Mouse (Mus musculus): ENCODE data around the gene Helq. TPM values are rescaled to one million over a fixed set of nuclear protein-coding genes. Genes with fewer than 3 reads are reported as not detected.

Gene Helq
- polyA plus RNA-seq, 1 experiment from 2014 or later = 9.6 TPM

DNA sequence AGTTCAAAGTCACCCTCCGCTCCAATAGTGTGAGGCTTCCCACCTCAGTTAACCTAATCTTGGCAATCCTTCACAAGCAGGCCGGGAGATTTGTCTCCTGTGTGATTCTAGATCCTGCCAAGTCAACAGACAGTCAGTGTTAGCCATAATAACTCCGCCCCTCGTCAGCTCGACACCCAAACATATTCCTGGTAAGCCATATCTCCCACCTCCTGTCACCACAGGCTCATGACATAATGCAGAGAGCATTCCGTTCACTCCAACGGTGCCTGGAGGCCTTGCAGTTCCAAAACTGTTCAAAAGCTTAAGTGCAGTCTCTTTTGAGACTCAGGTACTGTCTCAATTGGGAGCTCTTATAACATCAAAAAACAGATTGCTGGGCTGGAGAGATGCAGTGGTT, 39.5 kb upstream of the Helq start:
- no peak overlapping the region for H3K27ac ChIP-seq
- H3K4me3 ChIP-seq (replicated peaks; ENCODE audit: low read depth, low read length) = no peak overlapping the region
- no peaks in the 10 kb centered on the region for H3K27me3 ChIP-seq (ENCODE audit: insufficient read depth, low read length)
- WGBS = 73% methylated on average over 7 of the region's 7 CpGs
- H3K4me2 ChIP-seq (ENCODE audit: low read length) = no peak overlapping the region
- no peak for TF ChIP-seq CTCF (IDR thresholded peaks at IDR 0.05; ENCODE audit: low read depth)
- no peak overlapping the region for H3K9ac ChIP-seq (ENCODE audit: low read depth, low read length)
- DNase-seq (ENCODE audit: low spot score) (no peak), ATAC-seq (replicated peaks; ENCODE audit: low FRiP score, low read depth) (no peak)
- no peaks in the 10 kb centered on the region for H3K36me3 ChIP-seq (ENCODE audit: insufficient read depth, low read length)
- H3K4me1 ChIP-seq (replicated peaks; ENCODE audit: insufficient read depth, low read length) = no peaks in the 10 kb centered on the region
- no peaks in the 10 kb centered on the region for H3K9me3 ChIP-seq (replicated peaks; ENCODE audit: low read length)

DNA sequence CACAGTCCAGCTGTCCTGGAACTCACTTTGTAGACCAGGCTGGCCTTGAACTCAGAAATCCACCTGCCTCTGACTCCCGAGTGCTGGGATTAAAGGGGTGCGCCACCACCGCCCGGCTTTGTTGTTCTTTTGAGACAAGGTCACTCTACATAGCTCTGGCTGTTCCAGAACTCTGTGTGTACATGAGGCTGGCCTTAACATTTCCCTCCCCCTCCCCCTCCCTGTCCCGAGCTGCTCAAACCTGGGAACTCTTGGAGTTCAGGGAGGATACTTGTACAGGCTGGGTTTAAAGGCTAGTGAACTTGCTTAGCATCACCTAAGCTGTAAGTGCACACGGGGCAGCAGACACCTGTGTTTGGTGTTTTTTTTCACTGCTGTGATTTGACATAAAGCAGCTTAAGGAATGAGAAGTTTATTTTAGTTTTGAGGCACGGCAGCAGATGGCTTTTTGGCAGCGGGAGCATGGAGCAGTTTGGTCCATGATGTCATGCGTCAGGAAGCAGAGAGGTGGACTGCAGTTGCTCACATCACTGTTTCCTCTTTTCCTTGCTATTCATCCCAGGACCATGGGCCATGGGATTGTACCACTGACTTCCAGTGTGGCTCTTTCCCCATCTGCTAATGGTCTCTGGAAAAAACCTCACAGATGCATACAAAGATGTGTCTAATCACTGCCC, 37.6 kb upstream of the Helq start:
- Histone ChIP-seq H3K4me2 (ENCODE audit: low read length) (no peak overlapping the region), H3K9me3 (replicated peaks; ENCODE audit: low read length) (no peaks in the 10 kb centered on the region), H3K9ac (ENCODE audit: low read depth, low read length) (no peak overlapping the region), H3K27ac (no peak overlapping the region), H3K36me3 (ENCODE audit: insufficient read depth, low read length) (no peaks in the 10 kb centered on the region), H3K27me3 (ENCODE audit: insufficient read depth, low read length) (no peaks in the 10 kb centered on the region), H3K4me1 (replicated peaks; ENCODE audit: insufficient read depth, low read length) (no peaks in the 10 kb centered on the region), H3K4me3 (replicated peaks; ENCODE audit: low read depth, low read length) (no peak overlapping the region)
- TF ChIP-seq CTCF (IDR thresholded peaks at IDR 0.05; ENCODE audit: low read depth) = no peak
- ATAC-seq (replicated peaks; ENCODE audit: low FRiP score, low read depth) = no peak
- 58% methylated on average over 9 of the region's 9 CpGs for WGBS
- no peak for DNase-seq (ENCODE audit: low spot score)

DNA sequence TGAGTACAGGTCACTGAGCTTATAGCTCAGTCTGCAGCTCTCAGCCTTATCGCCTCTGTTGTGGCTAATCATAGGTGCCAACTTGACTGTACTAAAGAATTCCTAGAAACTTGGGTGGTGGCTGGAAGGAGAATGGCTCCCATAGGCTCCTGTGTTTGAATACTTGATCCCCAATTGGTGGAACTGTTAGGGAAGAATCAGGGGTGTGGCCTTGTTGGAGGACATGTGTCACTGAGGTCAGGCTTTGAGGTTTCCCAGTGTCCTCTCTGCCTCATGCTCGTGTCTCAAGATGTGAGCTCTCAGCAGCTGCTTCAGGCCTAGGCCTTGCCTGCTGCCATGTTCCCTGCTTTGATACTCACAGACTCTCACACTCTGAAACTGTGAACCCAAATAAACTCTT, 35.4 kb upstream of the Helq start:
- Histone ChIP-seq H3K27me3 (ENCODE audit: insufficient read depth, low read length) (no peaks in the 10 kb centered on the region), H3K36me3 (ENCODE audit: insufficient read depth, low read length) (no peaks in the 10 kb centered on the region), H3K4me3 (replicated peaks; ENCODE audit: low read depth, low read length) (no peak overlapping the region), H3K9me3 (replicated peaks; ENCODE audit: low read length) (no peaks in the 10 kb centered on the region), H3K4me2 (ENCODE audit: low read length) (no peak overlapping the region), H3K27ac (no peak overlapping the region), H3K4me1 (replicated peaks; ENCODE audit: insufficient read depth, low read length) (no peaks in the 10 kb centered on the region), H3K9ac (ENCODE audit: low read depth, low read length) (no peak overlapping the region)
- no peak for DNase-seq (ENCODE audit: low spot score)
- TF ChIP-seq CTCF (IDR thresholded peaks at IDR 0.05; ENCODE audit: low read depth) = no peak
- 86% methylated on average over 2 of the region's 2 CpGs for WGBS
- ATAC-seq (replicated peaks; ENCODE audit: low FRiP score, low read depth) = no peak

DNA sequence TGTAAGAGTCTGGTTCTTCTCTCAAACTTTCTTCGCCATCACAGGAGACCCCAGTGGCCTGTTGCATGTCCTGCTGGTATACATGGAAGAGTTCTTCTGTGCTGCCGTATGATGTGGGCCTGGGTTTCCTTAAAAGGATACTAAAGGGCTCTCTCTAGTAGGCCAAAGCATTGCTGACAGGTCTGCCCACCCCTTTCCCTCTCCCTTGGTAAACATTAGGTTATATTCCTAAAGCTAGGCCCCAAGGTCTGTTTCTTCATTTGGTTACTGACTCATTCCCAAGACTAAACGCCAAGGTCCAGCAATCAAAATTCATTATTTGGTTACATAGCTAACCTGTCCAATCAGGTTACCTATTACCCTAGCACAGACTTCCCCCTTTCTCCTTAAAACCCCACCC, 34.3 kb upstream of the Helq start:
- 86% methylated on average over 3 of the region's 3 CpGs for WGBS
- ATAC-seq (replicated peaks; ENCODE audit: low FRiP score, low read depth) = no peak
- Histone ChIP-seq H3K4me3 (replicated peaks; ENCODE audit: low read depth, low read length) (no peak overlapping the region), H3K9ac (ENCODE audit: low read depth, low read length) (no peak overlapping the region), H3K9me3 (replicated peaks; ENCODE audit: low read length) (no peaks in the 10 kb centered on the region), H3K4me1 (replicated peaks; ENCODE audit: insufficient read depth, low read length) (no peaks in the 10 kb centered on the region), H3K36me3 (ENCODE audit: insufficient read depth, low read length) (no peaks in the 10 kb centered on the region), H3K4me2 (ENCODE audit: low read length) (no peak overlapping the region), H3K27ac (no peak overlapping the region), H3K27me3 (ENCODE audit: insufficient read depth, low read length) (no peaks in the 10 kb centered on the region)
- no peak for TF ChIP-seq CTCF (IDR thresholded peaks at IDR 0.05; ENCODE audit: low read depth)
- no peak for DNase-seq (ENCODE audit: low spot score)

DNA sequence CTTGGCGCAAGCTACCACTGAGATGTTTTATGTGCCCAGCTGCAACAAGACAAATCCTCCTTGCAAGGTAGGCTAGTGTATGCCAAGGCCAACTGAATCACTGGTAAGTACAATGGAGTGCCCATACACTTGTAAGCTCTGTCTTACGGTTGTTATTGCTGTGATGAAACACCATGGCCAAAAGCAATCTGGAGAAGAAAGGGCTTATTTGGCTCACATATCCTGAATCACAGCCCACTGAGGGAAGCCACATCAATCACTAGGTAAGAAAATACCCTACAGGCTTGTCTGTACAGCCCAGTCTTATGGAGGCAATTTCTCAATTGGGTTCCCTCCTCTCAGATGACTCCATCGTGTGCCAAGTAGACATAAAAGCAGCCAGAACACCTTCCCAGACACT, 30.3 kb upstream of the Helq start:
- no peak overlapping the region for H3K4me3 ChIP-seq (replicated peaks; ENCODE audit: low read depth, low read length)
- ATAC-seq (replicated peaks; ENCODE audit: low FRiP score, low read depth) (no peak), DNase-seq (ENCODE audit: low spot score) (no peak)
- no peak for TF ChIP-seq CTCF (IDR thresholded peaks at IDR 0.05; ENCODE audit: low read depth)
- no peak overlapping the region for H3K27ac ChIP-seq
- 69% methylated on average over 3 of the region's 3 CpGs for WGBS
- no peaks in the 10 kb centered on the region for H3K27me3 ChIP-seq (ENCODE audit: insufficient read depth, low read length)
- no peaks in the 10 kb centered on the region for H3K36me3 ChIP-seq (ENCODE audit: insufficient read depth, low read length)
- no peak overlapping the region for H3K4me2 ChIP-seq (ENCODE audit: low read length)
- no peaks in the 10 kb centered on the region for H3K4me1 ChIP-seq (replicated peaks; ENCODE audit: insufficient read depth, low read length)
- H3K9me3 ChIP-seq (replicated peaks; ENCODE audit: low read length) = no peaks in the 10 kb centered on the region
- H3K9ac ChIP-seq (ENCODE audit: low read depth, low read length) = no peak overlapping the region

DNA sequence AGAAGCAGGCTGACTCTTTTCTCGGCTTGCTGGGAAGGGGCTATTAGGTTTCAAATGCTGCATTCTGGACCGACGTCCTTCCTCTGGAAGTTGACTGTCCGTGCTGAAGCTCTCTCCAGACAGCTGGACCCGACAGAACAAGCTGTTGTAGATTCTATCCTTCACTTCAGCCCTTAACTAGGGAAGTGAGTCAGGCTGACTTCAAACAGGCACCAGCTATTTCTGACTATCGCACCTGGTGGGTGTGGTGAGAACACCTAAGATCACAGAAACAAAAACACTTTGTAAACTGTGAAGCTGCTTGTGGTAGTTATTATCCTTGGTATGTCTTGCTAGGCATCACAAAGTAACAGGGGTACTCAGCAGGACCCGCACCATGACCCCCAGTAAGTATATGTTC, 28.1 kb upstream of the Helq start:
- H3K4me2 ChIP-seq (ENCODE audit: low read length) = no peak overlapping the region
- no peaks in the 10 kb centered on the region for H3K4me1 ChIP-seq (replicated peaks; ENCODE audit: insufficient read depth, low read length)
- H3K9me3 ChIP-seq (replicated peaks; ENCODE audit: low read length) = no peaks in the 10 kb centered on the region
- 50% methylated on average over 7 of the region's 7 CpGs for WGBS
- no peak overlapping the region for H3K27ac ChIP-seq
- no peak for TF ChIP-seq CTCF (IDR thresholded peaks at IDR 0.05; ENCODE audit: low read depth)
- H3K4me3 ChIP-seq (replicated peaks; ENCODE audit: low read depth, low read length) = no peak overlapping the region
- no peaks in the 10 kb centered on the region for H3K27me3 ChIP-seq (ENCODE audit: insufficient read depth, low read length)
- H3K36me3 ChIP-seq (ENCODE audit: insufficient read depth, low read length) = no peaks in the 10 kb centered on the region
- no peak overlapping the region for H3K9ac ChIP-seq (ENCODE audit: low read depth, low read length)
- DNase-seq (ENCODE audit: low spot score) (no peak), ATAC-seq (replicated peaks; ENCODE audit: low FRiP score, low read depth) (no peak)

DNA sequence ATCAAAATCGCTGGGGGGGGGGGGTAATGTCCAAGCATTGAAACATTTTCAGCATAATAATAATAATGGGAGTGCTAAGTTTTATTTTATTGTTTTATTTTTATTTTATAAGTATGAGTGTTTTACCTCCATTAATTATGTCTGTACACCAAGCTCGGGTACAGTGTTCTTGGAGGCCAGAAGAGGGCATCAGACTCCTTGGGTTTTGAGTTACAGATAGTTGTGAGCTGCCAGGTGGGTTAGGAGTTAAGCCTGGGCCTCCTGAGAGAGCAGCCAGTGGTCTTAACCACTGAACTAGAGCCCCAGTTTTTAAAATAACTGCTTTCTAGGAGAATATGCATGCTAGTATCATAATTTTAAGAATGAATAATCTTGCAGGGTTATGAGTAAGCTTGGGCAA, 27.6 kb upstream of the Helq start:
- Histone ChIP-seq H3K4me2 (ENCODE audit: low read length) (no peak overlapping the region), H3K4me3 (replicated peaks; ENCODE audit: low read depth, low read length) (no peak overlapping the region), H3K9me3 (replicated peaks; ENCODE audit: low read length) (no peaks in the 10 kb centered on the region), H3K27ac (no peak overlapping the region), H3K9ac (ENCODE audit: low read depth, low read length) (no peak overlapping the region), H3K27me3 (ENCODE audit: insufficient read depth, low read length) (no peaks in the 10 kb centered on the region), H3K4me1 (replicated peaks; ENCODE audit: insufficient read depth, low read length) (no peaks in the 10 kb centered on the region), H3K36me3 (ENCODE audit: insufficient read depth, low read length) (no peaks in the 10 kb centered on the region)
- TF ChIP-seq CTCF (IDR thresholded peaks at IDR 0.05; ENCODE audit: low read depth) = peak; percentile 67
- DNase-seq (ENCODE audit: low spot score) (peak; percentile 69), ATAC-seq (replicated peaks; ENCODE audit: low FRiP score, low read depth) (no peak)
- WGBS = 11% methylated on average over 2 of the region's 2 CpGs

Data from kidney, postnatal 0 days (tissue).